Mouse (Mus musculus): ENCODE data around the gene Elk3.
"Not testable (repeated sequence)": the region's sequence is repeated elsewhere in the genome, so short reads cannot be mapped to it uniquely, and the experiment has no call there.

Gene Elk3

DNA sequence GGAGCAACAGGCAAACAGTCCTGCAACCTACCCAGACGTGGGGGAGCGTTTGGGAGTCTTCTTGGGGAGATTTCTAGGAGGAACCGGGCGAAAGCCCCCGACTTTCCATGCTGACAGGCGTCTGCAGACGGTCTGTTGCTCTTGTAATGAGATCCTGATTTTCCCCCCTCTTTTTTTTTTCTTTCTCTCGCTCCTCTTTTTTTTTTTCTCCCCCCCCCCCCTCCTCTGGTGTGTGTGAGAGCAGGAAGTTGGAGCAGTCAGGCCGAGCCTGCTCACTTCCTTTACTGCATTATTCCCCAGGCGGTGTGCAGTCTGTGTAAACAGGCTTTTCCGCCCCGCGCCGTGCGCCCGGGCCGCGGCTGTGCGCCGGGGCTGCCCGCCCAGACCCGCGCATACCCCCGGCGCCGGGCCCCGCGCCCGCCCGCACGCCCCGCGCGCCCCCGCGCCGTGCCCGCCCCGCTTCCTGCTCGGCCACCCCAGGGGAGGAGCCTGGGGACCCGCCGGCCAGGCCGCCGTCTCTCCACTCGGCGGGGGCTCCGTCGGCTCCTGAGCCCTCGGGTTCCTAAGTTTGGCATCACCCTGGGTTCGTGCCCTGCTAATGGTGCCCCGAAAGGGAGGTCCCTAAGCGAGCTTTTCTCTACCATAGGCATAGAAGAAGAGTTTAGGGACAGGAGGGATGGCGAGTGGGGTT, at the start of gene Elk3:
Gene Elk3 (minus strand): TSS at position 415 of the 691 bp plus-strand sequence.
- DNase-seq (ENCODE audit: low read depth) = peak; percentile 68

DNA sequence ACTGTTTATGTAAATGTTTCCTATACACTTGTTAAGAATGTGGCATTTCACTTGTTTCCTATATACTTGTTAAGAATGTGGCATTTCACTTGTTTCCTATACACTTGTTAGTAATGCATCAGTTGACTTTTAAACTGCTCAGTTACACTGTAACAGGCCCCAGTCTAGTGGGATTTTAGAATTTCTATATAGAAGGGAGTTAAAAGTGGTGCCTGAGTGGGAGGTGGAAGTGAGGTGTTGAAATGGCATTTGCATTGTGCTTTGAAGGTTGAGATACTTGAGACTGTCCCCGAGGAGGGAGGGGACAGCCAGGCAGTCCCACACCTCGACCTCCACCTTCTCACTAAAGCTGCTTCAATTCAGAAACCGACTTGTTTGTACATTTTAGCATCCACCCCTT, 49.7 kb upstream of the Elk3 start:
- no peak for DNase-seq (ENCODE audit: low read depth)

DNA sequence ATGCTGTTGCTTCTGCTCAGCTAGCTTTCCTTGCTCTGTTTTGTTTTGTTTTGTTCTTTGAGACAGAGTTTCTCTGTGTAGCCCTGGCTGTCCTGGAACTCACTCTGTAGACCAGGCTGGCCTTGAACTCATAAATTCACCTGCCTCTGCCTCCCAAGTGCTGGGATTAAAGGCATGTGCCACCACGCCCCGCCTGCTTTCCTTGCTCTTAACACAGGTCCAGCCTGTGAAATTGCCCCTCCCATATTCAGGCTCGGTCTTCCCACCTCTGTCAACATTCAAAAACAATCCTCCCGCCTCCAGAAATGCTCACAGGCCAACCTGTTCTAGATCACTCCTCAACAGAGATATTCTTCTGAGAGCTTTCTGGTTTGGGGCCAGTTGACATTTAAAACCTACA, 49.3 kb upstream of the Elk3 start:
- DNase-seq (ENCODE audit: low read depth) = not testable (repeated sequence)

DNA sequence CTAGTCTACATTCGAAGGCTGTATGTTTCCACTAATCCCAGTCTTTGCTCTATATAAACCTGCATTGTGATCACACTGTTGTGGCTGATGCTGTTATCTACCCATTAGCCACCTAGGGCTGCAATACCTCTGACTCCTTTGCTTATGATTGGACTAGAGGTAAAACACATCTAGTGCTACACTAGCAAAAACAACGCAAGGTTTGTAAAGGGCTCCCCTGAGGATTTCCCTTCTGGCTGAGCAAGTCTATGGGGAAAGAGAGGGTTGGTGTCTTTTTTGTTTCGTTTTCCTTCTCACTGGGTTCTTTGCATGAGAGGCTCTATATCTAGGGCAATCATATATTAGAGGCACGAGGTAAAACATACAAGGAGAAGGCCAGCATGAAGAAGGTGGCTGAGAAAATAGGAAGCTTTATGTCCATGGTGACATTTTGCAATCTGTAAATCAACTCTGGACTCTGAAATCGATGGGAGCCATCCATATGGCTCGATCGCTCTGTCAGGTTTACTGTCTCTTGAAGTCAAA, 48.5 kb upstream of the Elk3 start:
- DNase-seq (ENCODE audit: low read depth) = no peak

DNA sequence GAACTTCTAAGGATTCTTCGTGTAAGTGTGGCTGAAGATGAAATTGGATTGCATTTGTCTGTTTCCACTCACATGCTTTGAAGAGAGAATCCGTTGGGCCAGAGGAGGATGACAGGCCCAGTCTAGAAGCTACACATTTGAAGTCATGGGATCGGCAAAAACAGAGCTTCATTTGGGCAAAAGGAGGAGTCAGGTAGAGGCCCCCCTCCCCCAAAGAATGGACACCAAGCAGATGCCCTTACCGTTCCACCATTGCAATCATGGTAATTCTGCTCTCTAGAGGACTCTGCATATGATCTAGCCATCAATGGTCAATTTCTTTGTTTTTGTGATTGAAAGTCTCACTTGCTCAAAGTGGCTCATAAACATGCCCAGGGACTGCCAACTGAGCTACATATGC, 47.9 kb upstream of the Elk3 start:
- DNase-seq (ENCODE audit: low read depth) = no peak

DNA sequence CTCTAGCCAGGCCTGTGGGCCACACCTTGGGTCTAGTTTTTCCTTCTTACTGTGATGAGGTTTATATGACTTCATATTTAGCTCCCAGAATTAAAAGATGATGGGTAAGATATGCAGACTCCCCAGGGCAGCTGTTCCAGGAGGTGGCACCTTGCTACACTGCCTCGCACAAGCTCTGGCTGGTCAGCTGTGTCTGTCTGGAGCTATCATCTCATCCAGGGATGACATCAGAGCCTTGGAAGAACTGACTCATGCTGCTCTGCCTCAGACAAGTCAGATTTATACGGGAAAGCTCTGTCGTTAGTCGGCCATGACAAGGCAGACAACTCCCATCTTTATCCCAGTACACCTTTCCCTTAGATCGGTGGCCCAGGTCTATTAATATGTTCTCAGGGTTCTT, 46.2 kb upstream of the Elk3 start:
- no peak for DNase-seq (ENCODE audit: low read depth)

DNA sequence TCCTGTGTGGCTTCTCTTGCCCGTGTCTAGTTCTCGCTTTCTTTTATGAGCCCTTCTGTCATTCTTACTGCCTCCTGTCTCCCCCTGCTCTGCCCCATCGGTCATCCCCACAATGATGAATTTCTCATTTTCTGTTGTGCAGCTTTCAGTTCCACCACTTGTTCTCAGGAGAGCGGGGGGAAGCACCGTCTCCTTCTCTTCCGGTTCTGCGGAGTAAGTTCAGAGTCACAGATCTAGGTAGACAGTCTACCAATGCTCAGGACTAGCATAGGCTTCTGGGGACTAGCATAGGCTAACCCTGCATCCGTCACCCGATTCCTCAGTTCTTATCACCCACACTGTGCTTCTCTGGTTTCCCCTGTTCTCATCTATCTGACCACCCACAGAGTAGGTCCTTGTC, 45.2 kb upstream of the Elk3 start:
- DNase-seq (ENCODE audit: low read depth) = peak; percentile 60

DNA sequence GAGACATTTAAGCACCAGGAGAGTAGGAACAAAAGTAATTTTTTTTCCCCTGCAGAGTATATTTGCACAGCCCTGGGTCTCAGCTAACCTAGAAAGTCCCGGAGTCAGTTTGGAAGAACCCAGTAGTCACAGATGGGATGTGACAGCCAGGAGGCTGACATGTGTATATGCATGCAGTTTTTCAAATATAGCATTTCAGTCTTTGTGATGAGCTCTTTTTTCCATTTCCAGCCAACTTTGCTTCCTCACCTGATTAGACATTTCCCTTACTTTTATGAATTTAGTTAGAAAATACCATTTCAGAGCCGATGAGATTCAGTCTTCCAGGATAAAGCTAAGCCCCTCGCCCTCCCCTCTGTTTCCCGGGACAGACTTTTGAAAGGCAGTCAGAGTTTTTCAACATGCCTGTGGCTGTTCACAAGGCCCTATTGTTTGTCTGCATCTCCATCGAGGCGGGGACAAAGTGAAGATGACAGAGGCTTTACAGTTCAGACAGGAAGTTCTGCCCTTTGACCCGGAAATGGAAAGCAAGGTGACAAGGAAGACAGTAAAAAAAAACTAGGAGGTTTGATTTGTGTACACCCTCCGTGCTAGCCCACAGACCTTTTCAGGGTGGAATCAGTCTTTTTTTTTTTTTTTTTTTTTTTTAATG, 44.5 kb upstream of the Elk3 start:
- no peak for DNase-seq (ENCODE audit: low read depth)

DNA sequence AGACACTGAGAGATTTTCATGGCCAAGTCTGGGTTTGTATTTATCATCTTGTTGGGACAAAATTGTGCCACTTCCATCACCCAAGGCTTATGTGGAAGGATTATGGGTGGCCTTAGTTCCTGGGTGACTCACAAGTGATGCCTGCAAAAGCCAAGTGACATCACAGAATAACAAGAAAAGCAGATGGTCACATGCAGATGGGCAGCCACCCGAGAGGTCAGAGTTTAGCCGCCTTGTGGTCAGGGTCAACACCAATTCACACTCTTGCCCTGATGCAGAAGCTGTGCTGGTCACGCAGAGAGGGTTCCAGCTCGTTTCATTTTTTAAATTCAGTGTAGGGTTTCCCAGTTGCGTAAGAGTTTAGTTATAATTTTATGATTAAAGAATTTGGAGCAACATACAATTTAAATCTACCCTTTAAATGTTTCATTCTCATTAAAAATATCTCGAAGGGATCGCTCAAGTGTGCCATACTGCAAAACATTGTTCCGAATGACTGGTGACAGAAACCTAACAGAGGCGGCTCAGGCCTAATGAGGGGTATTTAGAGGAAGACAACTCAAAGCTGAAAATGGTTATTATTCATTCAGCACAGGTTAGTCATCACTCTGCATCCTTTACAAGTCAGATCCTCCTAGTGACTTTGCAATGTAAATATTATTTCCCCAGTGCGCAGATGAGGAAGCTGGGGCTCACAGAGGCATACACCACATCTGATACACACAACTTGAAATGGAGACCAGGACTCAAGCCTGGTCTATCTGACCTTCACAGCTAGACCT, 42.8 kb upstream of the Elk3 start:
- DNase-seq (ENCODE audit: low read depth) = no peak

DNA sequence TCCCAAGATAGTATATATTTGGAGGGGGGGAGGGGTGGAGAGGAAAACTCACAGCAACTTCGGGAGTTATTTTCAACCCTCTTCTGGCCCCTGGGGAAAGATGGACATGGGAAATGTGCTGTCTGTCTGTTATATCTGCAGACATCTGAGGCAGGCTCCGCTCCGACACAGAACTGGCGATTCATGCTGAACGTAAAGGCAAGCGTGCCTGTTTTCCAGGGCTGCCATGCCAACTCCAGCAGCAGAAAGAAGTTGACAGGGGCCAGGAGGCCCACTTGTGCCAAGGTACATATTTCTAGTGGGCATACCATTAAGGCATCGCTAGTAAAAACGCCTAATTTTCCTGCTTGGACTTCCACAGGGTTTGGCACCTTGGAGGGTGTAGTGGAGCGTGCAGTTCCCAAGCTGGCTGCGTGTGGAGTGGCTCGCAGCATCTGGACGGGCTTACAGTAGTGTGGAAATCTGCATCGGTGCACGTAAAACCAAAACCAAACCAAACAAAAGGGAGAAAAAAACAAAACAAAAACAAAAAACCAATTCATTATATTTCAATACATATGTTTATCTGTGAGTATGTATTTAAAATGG, 37.1 kb upstream of the Elk3 start:
- no peak for DNase-seq (ENCODE audit: low read depth)

DNA sequence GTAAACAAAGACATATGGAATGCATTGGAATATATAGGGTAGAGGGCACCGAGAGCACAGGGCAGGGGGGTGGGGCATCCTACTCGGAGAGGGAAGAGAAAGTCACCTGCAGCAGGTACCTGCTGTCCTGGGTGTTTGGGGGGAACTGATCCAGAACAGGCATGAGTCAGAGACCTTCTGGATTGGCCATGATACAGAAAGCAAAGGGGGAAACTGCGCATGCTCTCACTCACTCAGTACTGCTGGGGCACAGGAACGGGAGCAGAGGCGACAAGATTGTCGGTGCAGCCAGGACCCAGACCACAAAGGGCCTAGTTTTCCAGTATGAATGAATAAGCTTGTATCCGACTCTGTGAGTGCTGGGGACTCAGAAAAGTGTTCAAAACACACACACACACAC, 36.5 kb upstream of the Elk3 start:
- DNase-seq (ENCODE audit: low read depth) = no peak

DNA sequence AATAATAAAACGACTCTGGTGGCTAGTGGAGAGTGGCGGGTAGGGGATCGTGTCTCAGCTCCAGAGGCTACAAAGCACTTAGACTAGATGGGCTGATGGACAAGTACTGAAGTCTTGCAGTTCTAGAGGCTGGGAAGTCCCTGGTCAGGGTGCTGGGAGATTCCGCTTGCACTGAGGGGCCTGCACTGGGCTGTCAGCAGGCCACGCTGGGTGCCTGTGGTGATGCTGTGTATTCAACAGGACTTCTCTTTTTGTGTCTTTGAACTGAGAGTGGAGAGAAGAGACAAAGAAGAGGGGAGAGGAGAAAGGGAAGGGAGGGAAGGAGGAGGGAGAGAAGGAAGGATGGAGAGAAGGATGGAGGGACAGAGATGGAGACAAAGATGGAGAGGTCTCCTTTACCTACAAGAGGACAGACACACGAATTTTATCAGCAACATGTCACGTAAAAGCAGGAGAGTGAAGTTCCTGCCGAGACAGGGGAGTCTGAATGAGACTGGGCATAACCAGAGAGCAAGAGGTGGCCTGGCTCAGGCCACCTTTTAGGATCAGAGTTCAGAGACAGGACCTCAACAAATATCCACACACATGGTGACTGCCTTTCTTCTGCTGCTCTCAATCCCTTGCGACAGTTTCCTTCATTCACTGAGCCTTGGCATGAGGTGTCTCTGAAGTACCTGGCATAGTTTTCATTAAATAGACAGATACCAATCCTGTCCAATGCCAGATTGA, 35.4 kb upstream of the Elk3 start:
- DNase-seq (ENCODE audit: low read depth) = no peak

DNA sequence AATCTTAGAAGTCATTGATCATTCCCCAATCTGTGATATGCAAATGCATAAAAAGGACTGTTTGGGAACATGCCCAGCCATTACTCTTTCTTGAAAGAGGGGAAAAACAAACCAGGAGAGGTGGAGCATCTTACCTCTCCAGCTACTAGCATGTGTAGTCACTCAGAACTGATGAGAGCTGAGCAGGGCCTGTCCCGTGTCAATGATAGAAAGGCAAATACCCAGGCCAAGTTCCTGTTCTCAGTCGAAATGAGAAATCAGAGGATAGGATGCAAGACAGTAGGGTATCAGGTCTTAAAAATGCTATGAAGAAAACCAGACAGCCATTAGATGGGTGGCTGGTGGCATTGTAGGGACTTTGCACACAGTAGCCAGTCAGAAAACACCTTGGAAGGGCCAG, 34.6 kb upstream of the Elk3 start:
- no peak for DNase-seq (ENCODE audit: low read depth)

DNA sequence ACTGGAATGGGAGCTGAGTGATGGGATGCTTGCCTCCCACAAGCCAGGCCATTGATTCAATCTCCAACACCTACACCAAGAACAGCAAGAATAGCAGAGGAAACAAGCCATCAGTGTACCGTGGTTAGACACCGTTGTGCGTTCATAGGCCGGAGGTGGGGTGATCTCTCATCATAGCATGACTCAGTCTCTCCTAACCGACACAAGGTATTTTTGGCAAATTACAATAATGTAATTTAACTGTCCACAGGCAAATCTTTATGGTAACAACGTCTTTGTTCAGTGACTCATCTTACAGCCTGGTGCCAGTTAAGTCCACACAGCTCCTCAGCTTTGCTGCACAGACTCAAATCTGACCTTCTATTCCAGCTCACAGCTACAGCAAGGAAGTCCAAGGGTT, 32.5 kb upstream of the Elk3 start:
- DNase-seq (ENCODE audit: low read depth) = no peak

DNA sequence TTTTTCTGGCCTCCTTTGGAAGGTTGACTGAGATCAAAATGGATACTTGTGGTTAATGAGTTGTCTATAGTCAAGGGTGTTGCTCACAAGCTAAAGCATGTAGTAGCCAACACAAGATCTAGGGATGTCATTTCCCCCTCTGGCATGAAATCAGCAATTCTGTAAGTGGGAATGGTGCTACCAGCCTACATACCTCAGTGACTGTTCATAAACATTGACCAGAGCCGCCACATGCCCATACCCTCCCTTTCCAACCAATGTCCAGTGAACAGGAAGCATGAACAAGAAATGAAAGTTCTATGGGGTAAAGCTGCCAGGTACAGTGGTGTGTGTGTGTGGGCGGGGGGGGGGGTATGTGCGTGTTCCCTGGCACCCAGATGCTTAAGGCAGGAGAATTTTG, 32.1 kb upstream of the Elk3 start:
- no peak for DNase-seq (ENCODE audit: low read depth)

DNA sequence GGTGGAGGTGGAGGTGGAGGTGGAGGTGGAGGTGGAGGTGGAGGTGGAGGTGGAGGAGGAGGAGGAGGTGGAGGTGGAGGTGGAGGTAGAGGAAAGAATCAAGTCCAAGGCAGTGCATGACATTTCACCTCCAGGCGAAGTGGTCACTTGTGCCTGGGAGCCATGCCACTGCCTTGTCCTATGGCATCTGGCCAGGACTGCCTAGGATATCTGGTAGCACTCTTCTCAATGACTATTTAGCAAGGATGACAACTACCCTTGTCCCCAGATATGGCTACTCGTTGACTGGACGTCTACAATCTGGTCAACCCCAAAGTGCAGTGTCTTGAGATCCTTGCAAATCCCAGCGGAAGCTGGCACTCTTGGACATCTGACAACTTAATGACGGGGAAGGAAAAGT, 27.6 kb upstream of the Elk3 start:
- no peak for DNase-seq (ENCODE audit: low read depth)

DNA sequence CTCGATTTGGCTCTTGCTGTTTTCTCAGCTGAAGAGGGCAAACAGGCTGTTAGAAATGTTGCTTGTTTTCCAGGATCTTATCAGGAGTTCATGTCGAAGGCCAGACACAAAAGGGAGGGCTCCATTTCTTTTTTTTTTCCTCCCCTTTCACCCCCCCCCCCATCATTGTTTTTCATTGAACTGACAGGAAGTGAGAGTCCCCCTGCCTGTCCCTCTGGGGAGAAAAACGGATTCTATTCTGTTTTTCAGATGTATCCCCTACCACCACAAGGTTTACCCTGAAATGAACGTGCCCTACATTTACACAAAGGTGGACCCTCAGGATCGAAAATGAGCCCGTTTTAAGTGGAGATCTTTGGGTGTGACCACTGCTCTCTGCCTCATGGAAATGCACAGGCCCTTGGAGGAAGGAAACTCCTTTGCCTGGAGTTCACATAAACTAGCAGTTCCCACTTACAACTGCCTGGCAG, 25.6 kb upstream of the Elk3 start:
- peak; percentile 30 for DNase-seq (ENCODE audit: low read depth)

DNA sequence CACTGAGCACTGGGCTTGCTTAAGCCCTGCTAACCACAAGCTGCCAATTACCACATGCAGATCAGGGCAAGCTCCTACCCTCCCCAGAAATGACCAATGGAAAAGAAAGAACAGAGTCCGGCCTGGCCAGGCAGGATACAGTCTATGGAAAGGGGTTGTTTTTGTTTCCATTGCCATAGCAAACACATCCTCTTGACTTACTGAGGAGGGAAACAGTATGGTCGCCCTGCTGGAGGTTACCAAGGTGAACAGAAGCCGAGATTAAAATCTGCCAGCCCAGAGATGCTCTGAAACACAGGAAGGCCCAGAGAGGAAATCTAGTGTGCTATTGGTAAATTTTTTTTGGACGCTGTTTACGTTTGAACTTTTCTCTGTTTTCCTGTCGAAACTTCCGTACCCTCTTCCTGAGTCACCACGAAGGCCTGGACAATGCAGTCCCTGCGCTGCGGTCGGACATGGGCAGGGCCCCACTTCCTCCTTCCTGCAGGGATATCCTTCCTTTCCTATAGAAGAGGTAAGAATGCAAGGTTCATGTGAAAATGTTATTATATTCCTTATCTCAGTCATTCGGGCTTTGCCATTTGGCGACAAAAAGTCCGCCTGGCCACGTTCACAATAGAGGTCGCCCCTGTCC, 25.0 kb upstream of the Elk3 start:
- peak; percentile 64 for DNase-seq (ENCODE audit: low read depth)

DNA sequence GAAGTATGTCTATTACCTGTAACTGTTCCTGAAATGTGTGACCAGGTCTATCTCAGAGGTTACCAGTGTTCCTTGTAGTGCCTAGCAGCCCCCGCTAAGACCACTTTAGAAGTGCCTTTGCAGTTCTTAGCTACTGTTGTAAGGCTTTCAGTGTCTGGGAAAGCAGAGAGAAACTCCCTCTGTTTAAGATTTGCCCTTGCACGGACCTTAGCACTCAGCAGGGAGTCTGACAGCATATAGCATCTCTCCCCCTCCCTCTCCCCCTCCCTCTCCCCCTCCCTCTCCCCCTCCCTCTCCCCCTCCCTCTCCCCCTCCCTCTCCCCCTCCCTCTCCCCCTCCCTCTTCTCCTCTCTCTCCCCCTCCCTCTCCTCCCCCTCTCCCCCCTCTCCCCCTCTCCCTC, 24.1 kb upstream of the Elk3 start:
- DNase-seq (ENCODE audit: low read depth) = no peak

DNA sequence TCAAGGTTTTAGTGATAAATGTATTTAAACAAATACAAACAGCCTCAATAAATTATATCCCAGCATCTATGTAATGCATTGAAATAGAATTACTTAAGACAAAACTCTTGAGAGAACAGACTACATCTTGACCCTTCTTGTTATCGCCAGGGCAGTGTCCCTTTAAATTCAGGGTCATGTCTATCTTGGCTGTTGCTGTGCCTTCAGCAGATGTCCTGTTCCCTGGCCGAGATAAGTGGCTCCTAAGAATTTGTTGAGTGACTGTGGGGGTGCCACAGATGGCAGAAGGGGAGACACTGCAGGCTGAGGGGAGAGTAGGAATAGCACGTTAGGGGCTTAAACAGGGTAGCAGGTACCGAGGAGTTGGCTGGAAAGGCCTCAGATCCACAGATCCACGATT, 22.3 kb upstream of the Elk3 start:
- no peak for DNase-seq (ENCODE audit: low read depth)

DNA sequence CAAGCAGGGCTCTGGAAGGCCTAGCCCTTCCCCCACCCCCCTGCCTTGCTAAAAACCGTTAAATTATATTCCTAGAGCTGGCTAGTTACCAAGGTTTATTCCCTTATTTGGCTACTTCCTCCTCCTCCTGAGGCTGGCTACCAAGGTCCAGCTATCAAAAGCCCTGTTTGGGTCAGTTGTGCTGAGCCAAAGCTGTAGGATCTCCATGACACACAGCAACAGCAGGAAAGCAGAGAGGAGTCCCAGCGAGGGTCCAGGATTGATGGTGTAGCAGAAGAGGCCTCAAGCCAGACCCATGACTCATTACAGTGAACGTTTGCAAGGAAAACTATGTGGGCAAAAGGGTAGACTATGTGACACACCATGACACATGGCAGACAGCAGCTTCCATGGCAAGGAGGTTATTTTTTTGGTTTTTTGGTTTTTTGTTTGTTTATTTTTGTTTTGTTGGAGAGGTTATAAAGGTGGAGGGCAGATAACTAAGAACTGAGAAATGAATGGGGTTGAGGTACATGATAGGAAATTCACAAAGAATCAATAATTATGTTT, 21.4 kb upstream of the Elk3 start:
- no peak for DNase-seq (ENCODE audit: low read depth)
